Mouse (Mus musculus): ENCODE data around the gene 4930404N11Rik.

The 4930404N11Rik gene

GRCm38 (mm10) chr10:81319741-81320549, 45.7 kb downstream of the 4930404N11Rik start:
- in situ Hi-C loops (cut with MboI; ENCODE audit: unreplicated experiment in 2 of 2), result no loop called here

DNA sequence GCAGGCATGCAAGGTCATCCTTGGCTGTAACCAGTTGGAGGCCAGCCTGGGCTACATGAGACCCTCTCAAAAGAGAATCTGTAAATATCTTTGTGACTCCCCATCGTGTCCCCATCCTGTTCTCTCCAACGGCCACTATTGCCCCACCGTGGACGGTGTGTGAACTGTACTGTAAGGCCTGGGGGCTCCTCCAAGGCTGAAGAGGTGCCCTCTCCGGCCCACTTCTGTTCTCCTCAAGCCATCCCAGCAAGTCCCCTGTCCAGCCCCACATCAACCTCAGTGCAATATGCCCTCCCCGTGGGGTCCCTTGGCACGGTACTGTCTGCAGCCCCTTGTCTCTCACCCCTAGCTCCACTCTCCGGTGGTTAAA, 46.3 kb downstream of the 4930404N11Rik start:
- in situ Hi-C loops (cut with MboI; ENCODE audit: unreplicated experiment in 2 of 2), result no loop called here

GRCm38 (mm10) chr10:81318589-81319329, 46.9 kb downstream of the 4930404N11Rik start:
- in situ Hi-C loops (cut with MboI; ENCODE audit: unreplicated experiment in 2 of 2), result no loop called here

- in situ Hi-C loops (cut with MboI; ENCODE audit: unreplicated experiment in 2 of 2), result no loop called here
These were observed 48.3 kb downstream of the 4930404N11Rik start for GRCm38 (mm10) chr10:81317273-81317672.

GRCm38 (mm10) chr10:81316338-81317060, 49.1 kb downstream of the 4930404N11Rik start:
- in situ Hi-C loops (cut with MboI; ENCODE audit: unreplicated experiment in 2 of 2), result no loop called here

GRCm38 (mm10) chr10:81315587-81315986, 50.0 kb downstream of the 4930404N11Rik start:
- in situ Hi-C loops (cut with MboI; ENCODE audit: unreplicated experiment in 2 of 2), result no loop called here

GRCm38 (mm10) chr10:81314201-81314600, 51.4 kb downstream of the 4930404N11Rik start:
- in situ Hi-C loops (cut with MboI; ENCODE audit: unreplicated experiment in 2 of 2), result no loop called here

GRCm38 (mm10) chr10:81313581-81313980, 52.0 kb downstream of the 4930404N11Rik start:
- in situ Hi-C loops (cut with MboI; ENCODE audit: unreplicated experiment in 2 of 2), result no loop called here

Measured in v-Abl transformed pro-B cells (cell line).